Mouse (Mus musculus): Measurements from ENCODE around the gene Plxna2.

- no peak for TF ChIP-seq TCF12 (IDR thresholded peaks at IDR 0.05; ENCODE audit: low read depth, low read length)
- no peak for TF ChIP-seq CTCF (IDR thresholded peaks at IDR 0.05 in 2 of 3, conservative IDR thresholded peaks at IDR 0.05 in 1 of 3; ENCODE audit: control insufficient read depth in 1 of 3, insufficient read depth in 1 of 3, low read depth in 2 of 3, low read length in 3 of 3, poor library complexity in 1 of 3, severe bottlenecking in 1 of 3)
- TF ChIP-seq RCOR1 (IDR thresholded peaks at IDR 0.05; ENCODE audit: low read depth, low read length), result no peak
- TF ChIP-seq USF2 (IDR thresholded peaks at IDR 0.05; ENCODE audit: borderline replicate concordance in 1 of 2, insufficient read depth in 1 of 2, low read depth in 1 of 2, low read length in 2 of 2), result no peak
- TF ChIP-seq GATA1 (IDR thresholded peaks at IDR 0.05; ENCODE audit: low read depth, low read length), result no peak
- TF ChIP-seq MAZ (IDR thresholded peaks at IDR 0.05; ENCODE audit: low read depth, low read length), result no peak
- no peak for TF ChIP-seq NRF1 (IDR thresholded peaks at IDR 0.05; ENCODE audit: insufficient read depth, low read depth, low read length, poor library complexity, severe bottlenecking)
- TF ChIP-seq USF1 (IDR thresholded peaks at IDR 0.05; ENCODE audit: low read depth, low read length), result no peak
Measured at GRCm38 (mm10) chr1:194613271-194613834, 4.7 kb upstream of the Plxna2 start.

Data from MEL (cell line).